Mouse (Mus musculus) retina, postnatal 1 day (tissue): ENCODE results near the gene Tut7.
"Not testable (repeated sequence)": the region's sequence is repeated elsewhere in the genome, so short reads cannot be mapped to it uniquely, and the experiment has no call there.

Source experiments
- DNase-seq: peaks from one replicate; pipeline ENCODE4 v3.0.0-alpha.2; 2012

The Tut7 gene

DNA sequence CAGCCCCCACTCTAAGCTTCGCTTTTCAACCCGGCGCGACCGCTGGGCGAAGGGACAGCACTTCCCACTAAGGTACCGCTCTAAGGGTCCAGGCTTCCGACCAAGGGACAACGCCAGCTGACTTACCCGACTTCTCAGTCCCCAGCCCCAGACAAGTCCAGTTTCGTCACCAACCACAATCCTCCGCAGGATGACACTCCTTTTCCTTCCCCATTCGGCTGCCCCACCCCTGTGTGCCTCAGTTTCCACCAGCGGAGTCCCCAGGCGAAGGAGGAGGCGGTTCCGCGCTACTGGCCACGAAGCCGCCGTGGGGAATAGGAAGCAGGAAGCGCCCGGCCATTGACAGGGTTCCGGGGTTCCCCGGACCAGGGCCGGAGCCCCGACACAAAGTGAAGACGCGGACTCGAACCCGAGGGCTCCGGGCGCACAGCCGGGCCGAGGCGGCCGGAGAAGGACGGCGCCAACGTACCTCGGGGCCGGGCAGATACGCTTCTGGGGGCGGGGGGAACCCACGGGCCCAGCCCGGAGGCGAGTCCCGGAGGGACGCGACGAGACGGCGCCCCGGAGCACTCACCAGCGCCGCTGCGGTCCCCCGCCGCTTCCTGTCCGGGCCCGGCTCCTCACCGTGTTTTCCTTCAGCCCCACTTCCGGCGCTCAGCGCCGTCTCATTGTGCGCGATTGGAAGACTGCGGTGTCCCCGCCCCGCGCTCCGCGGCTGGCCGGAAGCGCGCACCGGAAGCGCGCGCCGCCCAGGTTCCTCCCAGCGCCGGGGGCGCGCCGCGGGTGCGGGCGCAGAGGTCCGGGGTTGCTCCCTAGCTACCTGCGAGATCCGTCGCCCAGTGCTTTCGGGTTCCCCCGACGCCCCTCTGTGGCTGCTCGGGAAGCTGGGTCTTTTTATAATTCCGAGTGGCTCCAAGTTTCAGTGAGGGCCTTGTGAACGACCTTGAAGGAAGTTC, at the start of gene Tut7:
Gene Tut7, minus strand, starts transcription at position 641 of the 956 bp plus-strand sequence.
- peak; percentile 97 for DNase-seq

DNA sequence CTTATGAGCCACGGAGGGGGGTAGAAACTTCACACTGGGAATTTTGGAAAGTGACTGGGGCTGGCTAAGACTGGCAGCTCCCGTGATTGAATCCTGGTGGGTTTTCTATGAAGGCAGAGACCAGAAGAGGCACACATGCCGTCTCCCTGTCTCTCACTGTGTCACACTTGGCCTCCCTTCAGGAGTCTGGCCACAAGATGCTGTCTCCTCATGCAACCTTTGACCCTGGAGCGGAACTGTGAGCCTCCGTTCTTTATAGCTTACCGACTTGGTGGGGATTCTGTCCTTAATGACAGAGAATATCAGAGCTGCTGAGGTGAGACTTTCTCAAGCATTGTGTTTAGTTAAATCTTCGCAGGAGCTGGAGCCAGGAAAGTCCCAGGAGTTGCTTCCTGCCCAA, 49.5 kb upstream of the Tut7 start:
- DNase-seq: no peak

DNA sequence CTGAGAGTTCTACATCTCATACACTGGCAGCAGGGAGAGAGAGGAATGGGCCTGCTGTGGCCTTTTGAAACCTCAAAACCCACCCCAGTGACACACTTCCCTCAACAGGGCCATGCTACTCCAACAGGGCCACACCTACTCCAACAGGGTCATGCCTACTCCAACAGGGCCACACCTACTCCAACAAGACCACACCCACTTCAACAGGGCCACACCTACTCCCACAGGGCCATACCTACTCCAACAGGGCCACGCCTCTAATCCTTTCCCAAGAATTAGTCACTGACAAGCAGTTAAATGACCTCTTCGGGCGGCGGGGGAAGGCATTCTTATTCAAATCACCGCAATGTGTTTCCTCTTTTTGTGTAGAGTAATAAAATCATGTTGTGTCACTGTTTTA, 47.1 kb upstream of the Tut7 start:
- no peak for DNase-seq

DNA sequence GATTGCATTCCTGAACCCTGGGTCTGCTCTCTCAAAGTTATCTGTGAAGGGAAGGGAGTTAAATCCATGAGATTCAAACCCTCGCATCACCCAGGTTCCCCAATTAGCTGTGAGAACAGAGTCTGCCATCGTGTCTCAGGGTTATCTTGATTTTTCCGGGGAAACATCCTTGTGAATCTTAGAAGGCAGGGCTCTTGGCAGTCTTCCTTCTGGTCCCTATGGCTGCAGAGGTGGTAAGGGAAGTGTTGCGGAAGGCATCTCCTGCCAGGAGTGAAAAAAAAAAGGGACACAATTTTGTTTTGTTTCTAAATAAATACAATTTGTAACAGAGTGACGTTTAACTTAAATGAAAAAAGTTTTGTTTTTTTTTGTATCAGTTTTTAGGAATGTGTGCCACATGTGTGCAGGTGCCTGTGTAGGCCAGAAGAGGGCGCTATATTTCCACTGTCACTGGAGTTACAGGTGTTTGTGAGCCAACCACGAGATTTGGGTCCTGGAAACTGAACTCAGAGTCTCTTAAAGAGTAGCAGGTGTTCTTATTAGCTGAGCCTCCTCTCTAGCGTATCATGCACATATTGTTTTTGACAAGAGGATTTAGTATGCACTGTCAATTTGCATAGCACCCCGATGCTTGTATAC, 45.2 kb upstream of the Tut7 start:
- no peak for DNase-seq

DNA sequence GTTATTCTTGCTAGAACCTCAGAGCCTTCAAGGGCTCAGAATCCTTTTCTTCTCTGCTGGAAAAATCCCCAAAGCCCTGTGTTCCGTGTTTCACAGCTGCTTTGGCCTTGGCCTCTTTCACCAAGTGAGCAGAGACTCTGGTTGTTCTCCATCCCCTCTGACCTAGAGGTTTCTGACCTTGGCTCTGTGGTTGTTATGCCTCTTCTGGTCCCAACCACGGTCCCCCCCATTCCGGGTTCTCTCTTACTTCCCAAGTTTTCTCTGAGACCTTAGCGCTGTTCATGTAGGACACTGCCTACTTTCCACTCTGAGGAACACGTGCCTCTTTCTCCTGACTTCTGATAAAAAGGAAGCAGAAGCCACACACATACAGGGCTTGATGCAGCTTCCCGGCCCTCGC, 44.2 kb upstream of the Tut7 start:
- DNase-seq: no peak

DNA sequence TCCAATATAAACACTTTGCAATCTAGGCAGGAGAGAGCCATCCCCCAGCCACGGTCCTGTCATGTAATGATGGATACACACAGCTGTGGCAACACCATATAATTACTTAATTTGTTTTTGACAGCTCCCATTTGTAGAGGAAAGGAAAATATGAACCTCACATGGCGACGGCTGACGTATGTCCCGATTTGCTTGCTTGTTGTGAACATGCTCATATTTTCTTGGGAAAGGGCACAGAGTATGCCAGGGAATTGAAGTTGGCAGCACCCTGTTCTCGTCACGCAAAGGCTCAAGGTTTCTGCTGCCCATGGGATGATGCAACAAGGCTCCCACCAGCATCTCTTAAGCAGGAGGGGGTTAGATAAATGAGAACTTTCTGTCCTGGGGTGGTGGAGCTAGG, 36.6 kb upstream of the Tut7 start:
- DNase-seq: no peak

DNA sequence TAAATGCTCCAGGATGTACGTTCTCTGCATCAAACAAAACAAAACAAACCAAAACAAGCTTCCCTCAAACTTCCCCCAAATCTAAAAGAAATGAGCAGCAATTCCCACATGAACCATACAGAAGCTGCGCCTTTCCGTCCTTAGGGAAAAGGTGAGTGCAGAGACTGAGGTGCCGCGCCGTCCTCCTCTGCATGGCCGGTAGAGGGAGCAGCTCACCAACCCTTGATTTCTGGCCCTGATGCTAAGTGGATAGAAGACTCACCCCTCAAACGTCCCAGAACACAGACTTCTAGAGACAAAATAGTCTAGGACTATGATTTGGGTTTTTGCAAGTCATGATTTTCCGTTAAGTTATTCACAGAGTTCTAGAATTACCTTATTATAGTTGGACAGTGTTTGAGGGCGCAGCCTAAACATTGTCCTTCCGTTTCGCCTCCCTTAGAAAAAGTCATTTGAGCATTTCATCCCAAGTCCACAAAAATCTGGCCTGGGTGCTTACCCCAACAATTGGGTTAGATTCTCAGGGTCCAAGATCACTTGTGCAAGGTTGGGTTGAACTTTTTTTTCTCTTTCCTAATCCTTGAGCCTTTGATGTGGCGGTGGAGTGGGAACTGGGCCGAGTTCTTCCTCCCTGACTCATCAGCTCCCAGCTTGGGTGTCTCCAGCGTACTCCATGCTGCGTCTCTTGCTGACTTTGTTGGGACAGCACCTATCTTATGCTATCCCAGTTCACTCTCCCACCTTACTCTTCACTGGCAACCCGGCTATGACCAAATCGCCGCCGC, 33.5 kb upstream of the Tut7 start:
- peak; percentile 66 for DNase-seq

DNA sequence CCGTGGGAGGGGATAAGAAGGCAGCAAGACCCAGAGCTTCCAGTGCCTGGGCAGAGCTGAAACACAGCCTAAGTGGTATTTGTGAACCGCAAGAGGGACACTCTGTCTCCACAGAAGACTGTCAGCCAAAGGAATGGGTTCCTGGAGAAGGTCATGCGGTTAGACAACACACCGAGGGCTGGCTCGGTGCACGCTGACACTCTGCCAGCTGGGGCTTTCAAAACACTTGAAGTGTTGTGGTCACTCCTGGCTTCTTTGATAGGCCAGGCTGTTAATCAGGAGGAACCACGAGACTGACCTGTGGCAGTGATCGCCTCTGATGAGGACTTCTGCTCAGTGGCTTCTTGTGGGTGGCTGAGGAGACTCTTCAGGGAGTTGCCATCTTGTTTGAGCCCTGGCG, 30.5 kb upstream of the Tut7 start:
- DNase-seq: no peak

DNA sequence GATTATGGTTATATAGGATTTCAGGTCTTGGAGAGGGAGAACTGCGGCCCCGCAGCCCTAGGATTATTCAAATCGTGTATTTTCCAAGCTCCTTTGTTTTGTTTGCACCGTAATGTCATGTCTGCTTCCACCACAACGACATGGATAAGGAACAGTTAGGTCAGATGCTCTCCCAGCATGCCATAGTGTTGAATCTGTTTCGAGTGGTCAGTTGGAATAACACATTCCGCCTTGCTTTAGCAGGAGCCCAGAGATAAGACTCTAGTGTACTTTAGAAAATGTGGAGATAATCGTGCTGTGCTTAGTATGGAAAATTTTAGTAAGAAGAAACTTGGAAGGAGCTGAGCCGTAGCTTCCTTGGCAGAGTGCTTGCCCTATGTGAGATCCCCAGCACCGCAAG, 27.4 kb upstream of the Tut7 start:
- no peak for DNase-seq

DNA sequence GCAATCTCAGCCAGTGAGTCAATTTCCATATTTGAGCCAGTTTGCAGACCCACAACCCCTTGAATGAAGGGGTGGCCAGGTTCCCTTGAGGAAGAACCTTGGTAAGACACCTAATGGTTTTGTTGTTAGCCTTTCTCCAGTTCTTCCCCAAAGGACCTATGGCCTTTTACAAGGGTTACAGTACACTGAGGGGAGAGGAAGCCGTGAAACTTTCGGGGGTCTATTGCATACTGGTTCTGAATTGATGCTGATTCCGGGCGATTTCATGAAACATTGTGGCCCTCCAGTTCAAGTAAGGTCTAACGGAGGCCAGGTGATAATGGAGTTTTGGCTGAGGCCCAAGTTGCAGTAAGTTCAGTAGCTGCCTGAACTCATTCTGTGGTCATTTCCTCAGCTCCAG, 21.7 kb upstream of the Tut7 start:
- no peak for DNase-seq

DNA sequence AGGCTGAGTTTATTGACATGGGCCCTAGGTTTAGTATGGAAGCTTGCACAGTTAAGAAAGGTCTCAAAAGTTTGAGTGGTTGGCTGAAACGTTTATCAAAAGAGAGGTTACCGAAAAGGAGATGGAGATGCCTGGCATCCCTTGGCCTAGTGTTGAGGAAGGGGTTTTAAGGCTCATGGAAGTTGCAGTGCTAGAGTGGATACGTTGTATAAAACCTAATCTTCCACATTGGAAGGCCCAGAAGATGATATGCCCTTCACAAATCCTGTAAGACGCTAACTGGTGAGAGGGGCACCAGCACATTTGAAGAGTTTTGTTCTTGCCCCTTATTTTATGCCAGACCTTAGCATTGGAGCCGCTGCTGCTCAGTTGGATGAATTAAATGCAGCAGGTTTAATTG, 21.0 kb upstream of the Tut7 start:
- DNase-seq: no peak

DNA sequence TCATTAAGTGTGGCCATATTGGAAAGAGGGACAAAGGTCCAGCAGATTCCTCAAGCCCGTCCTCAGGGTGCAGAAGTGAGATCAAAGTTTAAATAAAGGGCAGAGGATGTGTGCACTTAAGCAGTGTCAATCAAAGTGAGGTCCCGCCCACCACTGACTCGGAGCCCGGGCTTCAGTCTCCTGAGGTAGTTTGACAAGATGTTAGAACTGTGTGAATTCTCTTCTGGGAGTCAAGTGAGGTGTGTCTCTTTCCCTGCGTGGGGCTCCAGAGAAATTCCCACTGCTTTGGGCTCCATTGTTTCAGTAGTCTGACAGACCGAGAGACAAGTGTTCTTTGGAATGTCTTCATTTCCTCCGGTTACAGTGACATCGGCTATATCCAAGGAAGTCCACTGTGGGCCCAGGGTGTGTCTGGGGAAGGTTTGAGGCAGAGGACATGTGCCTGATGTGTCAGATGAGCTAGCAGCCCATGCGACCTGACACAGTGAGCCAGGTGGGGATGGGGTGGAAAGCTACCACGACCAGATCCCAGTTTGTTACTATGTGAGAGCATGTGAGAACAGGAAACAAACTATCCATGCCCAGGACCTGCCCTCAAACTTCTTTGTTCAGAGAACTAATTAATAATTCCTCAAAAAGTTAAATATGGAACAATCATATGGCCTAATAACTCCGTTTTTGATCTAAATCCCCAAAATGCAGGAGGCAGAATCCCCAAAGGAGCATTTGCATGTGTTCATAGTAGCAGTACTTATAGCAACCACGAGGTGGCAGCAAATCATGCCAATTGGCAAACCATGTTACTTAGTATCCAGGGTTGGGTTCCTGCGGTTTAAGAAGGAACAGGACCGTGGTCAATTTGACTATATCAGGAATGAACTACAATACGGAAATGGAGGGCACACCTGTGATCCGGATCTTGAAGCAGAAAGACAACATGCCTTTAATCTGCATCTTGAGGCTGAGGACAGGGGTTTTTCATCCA, 19.6 kb upstream of the Tut7 start:
- peak; percentile 83 for DNase-seq

DNA sequence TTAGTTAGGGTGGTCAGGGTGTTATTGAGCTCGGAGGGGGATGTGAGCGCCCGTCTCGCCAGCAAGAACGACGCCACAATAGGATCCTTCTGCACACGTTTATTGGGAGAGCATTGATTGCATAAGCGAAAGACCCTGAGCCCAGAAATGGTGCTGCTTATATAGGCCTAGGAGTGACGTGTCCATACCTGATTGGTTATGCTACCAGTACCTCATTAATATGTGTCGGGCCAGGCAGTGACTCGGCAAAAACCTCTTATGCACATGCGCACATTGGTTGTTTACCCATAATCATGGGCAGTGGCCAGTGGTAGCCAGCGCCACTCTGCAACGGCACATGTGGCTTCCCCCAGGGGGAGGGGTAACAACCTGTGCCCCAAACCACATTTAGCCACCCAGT, 18.8 kb upstream of the Tut7 start:
- not testable (repeated sequence) for DNase-seq

DNA sequence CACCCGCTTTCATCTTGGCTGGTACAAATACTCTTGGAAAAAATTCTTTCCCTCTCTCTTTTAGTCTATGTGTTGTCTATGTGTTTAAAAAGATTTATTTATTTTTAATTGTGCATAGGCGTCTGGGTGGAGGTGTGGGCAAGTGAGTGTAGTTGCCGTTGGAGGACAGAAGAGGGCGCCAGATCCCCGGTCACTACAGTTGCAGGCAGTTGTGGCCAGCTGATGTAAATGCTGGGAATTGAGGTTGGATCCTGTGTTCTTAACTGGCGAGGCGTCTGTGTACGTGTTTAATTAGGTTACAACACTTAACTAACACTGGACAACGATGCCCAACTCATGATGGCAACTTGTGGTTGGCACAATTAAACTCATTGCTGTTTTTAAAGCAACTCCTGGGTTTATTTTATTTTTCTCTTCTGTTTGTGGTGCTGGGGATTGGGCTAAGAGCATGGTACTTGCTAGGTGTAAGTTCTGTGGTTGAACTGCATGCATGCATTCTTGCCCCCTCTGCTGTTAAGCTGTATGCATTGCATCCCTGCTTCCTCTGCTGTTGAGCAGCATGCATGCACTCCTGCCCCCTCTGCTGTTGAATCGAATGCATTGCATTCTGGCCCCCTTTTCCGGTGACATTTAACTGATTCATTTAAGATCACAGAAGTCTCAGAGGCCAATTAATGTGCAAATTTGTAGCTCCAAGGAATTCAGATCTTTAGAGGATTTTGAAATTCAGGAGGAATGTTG, 17.7 kb upstream of the Tut7 start:
- peak; percentile 92 for DNase-seq

DNA sequence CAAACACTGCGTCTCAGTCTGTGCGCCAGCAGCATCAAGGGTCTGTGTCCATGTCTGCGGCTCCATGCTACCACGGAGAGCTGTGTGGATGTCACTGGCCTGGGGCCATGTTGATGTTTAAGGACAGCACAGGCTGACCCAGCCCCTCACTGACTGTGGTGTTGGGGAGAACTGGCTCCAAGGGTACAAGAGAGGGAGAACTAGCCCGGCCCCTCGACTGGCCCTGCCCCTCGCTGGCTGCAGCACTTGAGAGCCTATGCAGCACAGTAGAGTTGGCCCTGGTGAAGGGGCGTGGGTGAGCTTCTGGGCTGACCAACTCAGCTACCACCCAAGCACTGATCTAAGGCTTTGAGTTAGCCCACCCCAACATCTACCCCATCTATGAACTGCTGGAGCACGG, 16.4 kb upstream of the Tut7 start:
- DNase-seq: no peak

DNA sequence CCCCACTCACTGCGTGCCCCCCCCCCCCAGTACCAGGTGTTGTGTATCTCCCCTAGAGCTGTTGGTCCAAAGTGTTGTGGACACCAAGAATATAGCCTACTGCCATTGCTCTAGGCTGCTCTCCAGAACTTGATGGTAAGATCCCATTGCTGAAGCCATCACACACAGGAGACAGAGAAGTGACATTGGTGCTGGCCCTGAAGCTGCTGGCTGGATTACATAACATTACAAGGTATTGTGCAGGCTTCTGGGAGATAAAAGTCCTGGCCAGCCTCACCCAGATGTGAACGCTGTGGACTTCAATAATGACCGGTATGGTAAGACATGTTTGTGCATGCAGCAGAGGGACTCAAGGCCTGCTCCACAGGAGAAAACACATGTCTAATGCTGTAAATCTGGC, 15.5 kb upstream of the Tut7 start:
- DNase-seq: no peak

DNA sequence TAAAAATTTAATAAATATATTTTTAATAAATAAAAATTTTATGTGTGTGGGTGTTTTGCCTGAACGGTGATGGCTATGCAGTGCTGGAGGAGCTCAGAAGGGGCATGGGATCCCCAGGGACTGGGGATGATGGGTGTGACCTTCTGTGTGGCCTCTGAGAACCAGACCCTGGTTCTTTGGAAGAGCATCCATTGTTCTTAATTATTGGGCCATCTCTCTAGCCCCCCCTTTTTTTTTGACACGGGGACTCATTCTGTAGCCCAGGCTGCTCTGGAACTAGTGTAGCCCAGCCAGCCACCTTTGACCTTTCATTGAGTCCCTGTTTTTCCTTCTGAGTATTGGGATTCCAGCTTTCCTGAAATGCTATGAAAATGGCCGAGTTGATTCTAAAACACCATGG, 13.9 kb upstream of the Tut7 start:
- DNase-seq: no peak

DNA sequence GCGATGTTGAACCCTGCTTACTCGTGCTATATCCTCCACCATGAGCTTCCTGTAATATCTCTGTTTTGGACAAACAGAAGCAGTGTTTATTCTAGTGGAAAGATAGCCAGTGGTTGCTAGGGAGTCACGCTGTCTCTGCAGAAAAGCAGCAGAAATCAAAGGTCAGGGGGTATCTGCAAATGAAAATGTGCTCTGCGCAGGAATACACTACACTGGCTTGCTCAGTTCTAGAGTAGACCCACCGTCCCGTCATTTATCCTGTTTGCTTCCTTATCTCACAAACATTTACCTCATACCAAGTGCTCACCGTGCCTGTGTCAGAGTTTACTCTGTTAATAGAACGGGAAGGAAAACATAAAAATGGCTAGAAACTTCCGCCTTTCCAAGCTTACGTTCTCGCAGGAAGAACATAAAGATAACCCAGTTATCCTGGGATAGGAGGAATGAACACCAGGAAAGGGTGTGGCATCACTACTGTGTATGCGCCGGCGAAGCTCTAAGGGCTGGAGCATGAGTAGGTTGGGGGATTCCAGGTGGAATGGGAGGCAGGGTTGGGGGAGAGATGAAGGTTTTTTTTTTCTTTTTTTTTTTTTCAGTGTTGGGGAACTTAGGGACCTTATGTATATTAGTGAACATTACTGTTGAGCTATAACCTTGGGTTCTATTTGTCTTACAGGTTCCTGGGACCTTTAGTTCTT, 13.3 kb upstream of the Tut7 start:
- DNase-seq: no peak

DNA sequence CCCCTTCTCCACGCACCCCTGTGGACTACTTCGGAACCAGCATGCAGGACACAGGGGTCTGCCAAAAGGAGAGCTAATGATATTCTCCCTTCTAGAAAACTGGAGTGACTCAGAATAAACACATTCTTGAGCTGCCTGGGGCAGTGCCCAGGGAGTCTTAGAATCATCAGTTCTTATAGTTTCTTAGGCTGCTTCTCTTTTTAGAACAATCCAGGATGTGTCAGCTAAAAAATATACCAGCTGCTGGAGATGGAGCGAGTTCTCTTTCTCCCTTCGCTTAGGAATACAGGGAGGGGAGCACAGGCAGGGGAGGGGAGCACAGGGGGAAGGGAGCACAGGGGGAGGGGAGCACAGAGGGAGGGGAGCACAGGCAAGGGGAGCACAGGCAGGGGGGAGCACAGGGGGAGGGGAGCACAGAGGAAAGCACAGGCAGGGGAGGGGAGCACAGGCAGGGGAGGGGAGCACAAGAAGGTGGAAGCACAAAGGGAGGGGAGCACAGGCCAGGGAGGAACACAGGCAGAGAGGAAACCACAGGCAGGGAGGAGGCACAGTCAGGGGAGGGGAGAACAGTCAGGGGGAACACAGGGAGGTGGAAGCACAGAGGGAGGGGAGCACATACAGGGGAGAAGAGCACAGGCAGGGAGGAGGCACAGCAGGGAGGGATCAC, 12.0 kb upstream of the Tut7 start:
- DNase-seq: no peak

DNA sequence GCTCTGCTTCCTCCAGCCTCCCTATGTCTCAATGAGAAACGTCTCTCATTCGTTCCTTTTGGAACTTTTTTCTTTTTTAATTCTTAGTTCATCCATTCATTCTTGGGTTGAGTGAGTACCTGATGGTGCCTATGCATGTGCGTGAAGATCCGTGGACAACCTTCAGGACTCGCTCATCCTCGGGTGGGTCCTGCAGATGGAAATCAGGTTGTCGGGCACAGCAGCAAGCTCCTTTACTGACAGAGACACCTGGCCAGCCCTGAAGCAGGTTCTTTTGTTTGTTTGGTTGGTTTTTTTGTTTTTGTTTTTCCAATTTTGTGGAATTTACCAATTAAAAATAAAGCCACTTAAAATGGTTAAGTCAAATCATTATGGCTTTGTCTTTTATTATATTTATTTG, 9.9 kb upstream of the Tut7 start:
- DNase-seq: no peak
